Mouse (Mus musculus) liver, embryonic 15.5 days (tissue): Measurements from ENCODE around the gene Dirc2. TPM values are rescaled to one million over a fixed set of nuclear protein-coding genes. Genes with fewer than 3 reads are reported as not detected.
A peak's percentile ranks its signal among the peaks of the same experiment; 100 is the strongest.

Source experiments
- ATAC-seq: fragments of 200-750 bp; cut with Nextera tagmentation; 2 replicates; pipeline ENCODE4 v1.8.0; 2017; ENCODE audit warnings: moderate number of reproducible peaks, mild to moderate bottlenecking, moderate library complexity; ENCODE audit not compliant: insufficient read depth
- H3K27ac ChIP-seq: fragments of 300-500 bp; sonication (generic); replicated peaks from 2 replicates; pipeline ENCODE4 v1.5.1; 2015; ENCODE audit warnings: mild to moderate bottlenecking, inconsistent platforms
- H3K27me3 ChIP-seq: fragments of 300-500 bp; sonication (generic); 2 replicates; pipeline ENCODE4 v1.6.1; 2015; ENCODE audit warnings: mild to moderate bottlenecking, inconsistent platforms
- H3K36me3 ChIP-seq: fragments of 300-500 bp; sonication (generic); replicated peaks from 2 replicates; pipeline ENCODE4 v1.6.1; 2015; ENCODE audit warnings: moderate library complexity, mild to moderate bottlenecking, inconsistent platforms
- H3K4me1 ChIP-seq: fragments of 300-500 bp; sonication (generic); replicated peaks from 2 replicates; pipeline ENCODE4 v1.6.1; 2015; ENCODE audit warnings: inconsistent platforms
- H3K4me2 ChIP-seq: fragments of 300-500 bp; sonication (generic); 2 replicates; pipeline ENCODE4 v1.6.1; 2015; ENCODE audit warnings: moderate library complexity, mild to moderate bottlenecking, inconsistent platforms
- H3K4me3 ChIP-seq: fragments of 300-500 bp; sonication (generic); replicated peaks from 2 replicates; pipeline ENCODE4 v1.5.1; 2015; ENCODE audit warnings: mild to moderate bottlenecking, inconsistent platforms
- H3K9ac ChIP-seq: fragments of 300-500 bp; sonication (generic); 2 replicates; pipeline ENCODE4 v1.6.1; 2015; ENCODE audit warnings: moderate library complexity, mild to moderate bottlenecking, inconsistent platforms
- H3K9me3 ChIP-seq: fragments of 300-500 bp; sonication (generic); replicated peaks from 2 replicates; pipeline ENCODE4 v1.6.1; 2016; ENCODE audit warnings: inconsistent platforms
- WGBS: fragments of 180-500 bp; shearing (Covaris S2); methylation state at CpG from one replicate; pipeline ENCODE4 v1.1.7; 2015; ENCODE audit warnings: mixed read lengths; ENCODE audit not compliant: insufficient replicate concordance; 5-methylcytosine and 5-hydroxymethylcytosine counted together
- polyA plus RNA-seq: library from polyadenylated mRNA; unstranded; fragments of >200 nt; fragmentation: Nextera tagmentation; extraction: Ambion mirVana; gene quantifications from 2 replicates; pipeline ENCODE4 v1.2.1, GENCODE M21; 2015

Gene Dirc2
- polyA plus RNA-seq = 5.0 and 5.3 TPM in 2 replicates

DNA sequence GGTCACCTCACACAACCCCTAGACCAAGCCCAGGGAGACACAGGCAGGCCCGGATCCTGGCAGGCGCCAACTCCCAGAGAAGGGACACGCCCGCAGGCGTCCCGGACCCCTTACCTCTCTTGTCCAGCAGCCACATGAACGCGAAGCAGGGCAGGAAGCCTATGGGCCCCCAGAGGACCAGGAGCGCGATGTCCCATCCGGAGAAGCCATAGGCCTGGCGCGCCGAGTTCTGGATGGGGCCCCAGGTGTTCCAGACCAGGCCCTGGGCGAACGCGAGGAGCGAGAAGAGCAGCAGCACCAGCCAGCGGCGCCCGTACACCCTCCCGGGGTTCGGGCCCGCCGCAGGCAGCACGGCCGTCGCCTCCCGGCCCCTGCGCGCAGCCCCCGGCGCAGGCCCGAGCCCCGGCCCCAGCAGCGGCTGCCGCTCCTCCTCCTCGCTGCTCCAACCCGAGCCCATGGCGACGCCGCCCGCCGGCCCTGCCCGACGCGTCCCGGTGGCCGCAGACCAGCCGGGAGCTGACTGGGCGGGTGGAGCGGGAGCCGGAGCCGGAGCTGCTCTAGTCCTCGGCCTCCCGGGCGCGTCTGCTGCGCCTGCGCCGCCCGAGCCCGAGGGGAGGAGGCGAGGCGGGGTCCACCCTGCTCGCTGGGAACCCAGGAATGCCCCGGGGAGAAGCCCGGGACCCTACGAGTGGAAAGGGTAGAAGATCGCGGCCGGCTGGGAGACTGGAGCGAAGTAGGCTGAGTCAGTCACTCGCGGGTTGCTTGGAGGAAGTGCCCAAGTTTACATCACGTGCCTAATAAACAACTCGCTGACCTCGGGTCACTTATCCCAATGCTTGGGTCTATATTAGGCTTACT, at the start of gene Dirc2:
Gene Dirc2, minus strand, starts transcription at position 572 of the 858 bp plus-strand sequence.
- Histone ChIP-seq H3K36me3 (peaks cover 9% of the 10 kb centered on the region), H3K9me3 (no peaks in the 10 kb centered on the region), H3K4me1 (peaks cover 77% of the 10 kb centered on the region), H3K27ac (peak within 1 kb of the TSS; percentile 96), H3K4me3 (peak within 1 kb of the TSS; percentile 82), H3K4me2 (peak within 1 kb of the TSS; percentile 97), H3K27me3 (no peaks in the 10 kb centered on the region), H3K9ac (peak within 1 kb of the TSS; percentile 97)
- ATAC-seq = peak; percentile 82
- under 1% methylated on average over 78 of the region's 78 CpGs for WGBS

- Histone ChIP-seq H3K9ac (no peak overlapping the region), H3K4me2 (no peak overlapping the region), H3K4me3 (no peak overlapping the region), H3K9me3 (no peaks in the 10 kb centered on the region), H3K27ac (no peak overlapping the region), H3K27me3 (no peaks in the 10 kb centered on the region), H3K36me3 (peaks cover 88% of the 10 kb centered on the region), H3K4me1 (peaks cover 6% of the 10 kb centered on the region)
- ATAC-seq = peak; percentile 73
- WGBS = 29% methylated on average over 13 of the region's 13 CpGs
Observed at GRCm38 (mm10) chr16:35817255-35818089, 48.3 kb upstream of the Dirc2 start.

DNA sequence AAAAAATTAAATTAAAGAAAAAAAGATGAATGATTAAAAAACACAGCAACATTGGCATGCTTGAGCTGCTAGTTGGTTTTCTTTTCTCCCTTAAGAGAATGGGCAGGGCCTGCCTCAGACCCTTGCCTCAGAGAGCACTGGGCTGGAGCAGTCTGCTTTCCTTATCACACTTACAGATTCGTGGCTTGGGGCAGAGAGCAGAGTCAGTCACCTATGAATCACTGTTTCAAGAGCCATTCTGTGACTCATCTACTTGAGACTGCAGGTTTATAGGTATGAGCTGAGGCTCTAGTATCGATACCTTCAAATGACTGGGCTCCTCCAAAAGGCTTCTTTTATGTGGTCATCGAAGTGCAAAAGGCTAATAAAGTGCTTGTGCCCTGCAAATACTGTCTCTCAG, 44.0 kb upstream of the Dirc2 start:
- no peak overlapping the region for H3K4me2 ChIP-seq
- no peaks in the 10 kb centered on the region; the same call in 1 of the 2 replicates for H3K9me3 ChIP-seq
- ATAC-seq = no peak
- WGBS = 68% methylated on average over 3 of the region's 3 CpGs
- no peaks in the 10 kb centered on the region for H3K27me3 ChIP-seq
- H3K4me1 ChIP-seq = peaks cover 30% of the 10 kb centered on the region
- no peak overlapping the region for H3K4me3 ChIP-seq
- H3K36me3 ChIP-seq = peaks cover 73% of the 10 kb centered on the region
- no peak overlapping the region for H3K27ac ChIP-seq
- H3K9ac ChIP-seq = no peak overlapping the region

DNA sequence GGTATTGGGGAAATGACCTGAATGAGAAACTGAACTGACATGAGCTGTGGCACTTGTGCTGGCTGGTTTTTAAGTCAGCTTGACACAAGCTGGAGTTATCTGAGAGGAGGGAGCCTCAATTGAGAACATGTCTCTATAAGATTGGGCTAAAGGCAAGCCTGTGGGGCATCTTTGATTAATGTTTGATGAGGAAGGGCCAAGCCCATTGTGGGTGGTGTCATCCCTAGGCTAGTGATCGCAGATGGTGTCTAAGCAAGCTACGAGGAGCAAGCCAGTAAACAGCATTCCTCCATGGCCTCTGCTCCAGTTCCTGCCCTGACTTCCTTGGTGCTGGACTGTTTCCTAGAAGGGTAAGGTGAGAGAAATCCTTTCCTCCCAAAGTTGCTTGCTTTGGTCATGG, 39.7 kb upstream of the Dirc2 start:
- Histone ChIP-seq H3K4me3 (peak overlapping the region; percentile 51), H3K27ac (peak overlapping the region; percentile 96), H3K4me1 (peaks cover 41% of the 10 kb centered on the region), H3K9ac (no peak overlapping the region), H3K4me2 (peak overlapping the region; percentile 54), H3K36me3 (peaks cover 37% of the 10 kb centered on the region), H3K9me3 (no peaks in the 10 kb centered on the region; the same call in 1 of the 2 replicates), H3K27me3 (no peaks in the 10 kb centered on the region)
- WGBS = 50% methylated on average over 2 of the region's 2 CpGs
- ATAC-seq = peak; percentile 82

DNA sequence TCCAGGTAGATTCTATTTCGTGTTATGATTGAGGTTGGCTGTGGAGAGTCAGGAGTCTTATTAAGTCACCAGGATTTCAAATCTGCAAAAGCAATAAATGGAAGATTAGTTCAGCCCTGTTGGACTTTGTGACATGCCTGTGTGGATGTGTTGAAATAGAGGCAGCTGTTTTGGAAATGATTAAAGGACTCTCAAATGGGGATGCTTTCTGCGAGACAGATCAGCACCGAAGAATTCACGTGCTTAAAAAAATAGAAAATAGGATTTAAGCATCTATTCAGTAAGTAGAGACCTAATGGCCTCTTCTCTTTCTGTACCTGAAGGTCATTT, 38.5 kb upstream of the Dirc2 start:
- peak overlapping the region; percentile 14; the same call in 1 of the 2 replicates for H3K9ac ChIP-seq
- H3K4me1 ChIP-seq = peaks cover 53% of the 10 kb centered on the region
- 26% methylated on average over 4 of the region's 4 CpGs for WGBS
- ATAC-seq = peak; percentile 45
- H3K27me3 ChIP-seq = no peaks in the 10 kb centered on the region
- peak overlapping the region; percentile 51 for H3K4me3 ChIP-seq
- peaks cover 29% of the 10 kb centered on the region for H3K36me3 ChIP-seq
- H3K9me3 ChIP-seq = no peaks in the 10 kb centered on the region; the same call in 1 of the 2 replicates
- H3K4me2 ChIP-seq = peak overlapping the region; percentile 54
- peak overlapping the region; percentile 96 for H3K27ac ChIP-seq

GRCm38 (mm10) chr16:35806973-35807662, 38.0 kb upstream of the Dirc2 start:
- H3K4me2 ChIP-seq = peak overlapping the region; percentile 54
- peak overlapping the region; percentile 51 for H3K4me3 ChIP-seq
- H3K27ac ChIP-seq = peak overlapping the region; percentile 96
- peaks cover 33% of the 10 kb centered on the region for H3K36me3 ChIP-seq
- peak; percentile 86 for ATAC-seq
- no peaks in the 10 kb centered on the region for H3K27me3 ChIP-seq
- WGBS = 23% methylated on average over 6 of the region's 6 CpGs
- peaks cover 54% of the 10 kb centered on the region for H3K4me1 ChIP-seq
- H3K9ac ChIP-seq = peak overlapping the region; percentile 35; the same call in 1 of the 2 replicates
- no peaks in the 10 kb centered on the region; the same call in 1 of the 2 replicates for H3K9me3 ChIP-seq

DNA sequence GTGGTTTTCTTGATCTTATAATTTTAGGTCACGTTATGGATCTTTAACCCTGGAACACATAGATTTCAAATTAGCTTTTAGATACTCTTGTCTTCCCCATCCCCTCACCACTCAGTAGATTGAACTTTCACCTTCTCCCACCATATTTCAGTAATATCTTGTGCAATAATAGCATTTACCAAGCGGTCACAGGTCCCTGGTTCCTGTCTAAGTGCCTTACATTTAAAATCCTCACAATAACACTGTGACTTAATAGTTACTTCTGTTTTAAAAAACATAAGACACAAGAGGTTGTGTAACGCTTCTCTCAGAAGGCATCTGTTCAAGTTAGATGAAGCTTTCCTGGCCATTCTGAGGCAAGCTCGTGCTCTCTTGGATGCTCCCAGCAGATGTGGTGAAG, 34.6 kb upstream of the Dirc2 start:
- Histone ChIP-seq H3K27me3 (no peaks in the 10 kb centered on the region), H3K4me3 (no peak overlapping the region), H3K27ac (0 out of 2 replicates have a peak overlapping the region, but pooled peaks have one; percentile 11), H3K36me3 (peaks cover 25% of the 10 kb centered on the region), H3K4me2 (no peak overlapping the region), H3K4me1 (peaks cover 34% of the 10 kb centered on the region), H3K9ac (no peak overlapping the region), H3K9me3 (no peaks in the 10 kb centered on the region)
- no peak for ATAC-seq
- WGBS = 86% methylated on average over 4 of the region's 4 CpGs

GRCm38 (mm10) chr16:35802163-35802562, 33.0 kb upstream of the Dirc2 start:
- WGBS = 81% methylated on average over 7 of the region's 7 CpGs
- Histone ChIP-seq H3K27me3 (no peaks in the 10 kb centered on the region), H3K27ac (no peak overlapping the region), H3K4me1 (peaks cover 27% of the 10 kb centered on the region), H3K4me3 (no peak overlapping the region), H3K9me3 (no peaks in the 10 kb centered on the region), H3K36me3 (peaks cover 35% of the 10 kb centered on the region), H3K9ac (no peak overlapping the region), H3K4me2 (no peak overlapping the region)
- no peak for ATAC-seq

DNA sequence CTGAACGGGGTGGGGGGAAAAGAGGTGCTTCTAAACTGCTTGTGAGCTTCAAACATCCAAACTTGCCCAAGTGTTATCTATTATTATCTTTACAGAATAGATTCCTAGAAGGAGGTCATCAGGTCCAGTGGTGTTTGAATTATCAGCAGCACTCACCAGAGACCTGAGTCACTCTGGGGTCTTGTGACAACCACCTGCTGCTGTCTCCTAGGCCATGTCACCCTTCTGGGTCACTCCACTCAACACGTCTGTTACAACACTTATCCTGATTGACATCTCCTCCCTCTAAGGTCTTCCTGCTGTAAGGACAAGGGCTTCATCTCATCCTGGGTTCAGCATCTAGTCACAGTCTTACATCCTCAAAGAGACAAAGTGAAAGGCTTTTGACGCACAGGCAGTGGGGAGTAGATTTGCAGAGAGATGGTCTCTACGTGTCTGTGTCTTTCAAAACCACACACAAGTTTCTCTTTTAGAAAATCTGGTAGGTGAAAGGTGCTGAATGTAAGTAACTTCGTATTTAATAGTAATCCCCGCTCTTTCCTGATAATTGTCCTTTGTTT, 22.9 kb upstream of the Dirc2 start:
- H3K9me3 ChIP-seq = no peaks in the 10 kb centered on the region
- no peak for ATAC-seq

DNA sequence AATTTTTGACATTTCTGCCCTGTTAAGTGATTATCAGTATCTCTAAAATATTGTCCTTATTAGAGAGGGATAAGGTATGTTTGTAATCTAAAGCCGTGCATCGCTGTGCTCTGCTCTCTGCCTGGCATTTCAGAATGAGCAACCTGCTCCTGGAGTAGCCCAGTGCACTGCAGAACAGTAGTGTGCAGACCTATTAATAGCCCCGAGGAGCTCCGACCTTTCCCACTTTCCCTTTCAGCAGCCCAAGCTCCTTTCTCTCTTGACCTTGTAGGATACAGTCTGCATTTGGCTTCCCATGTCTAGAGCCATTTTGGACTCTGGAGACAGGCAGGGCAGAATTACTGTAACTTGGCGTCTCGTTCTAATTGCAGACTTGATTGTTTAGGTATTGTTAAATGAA, 19.2 kb upstream of the Dirc2 start:
- Histone ChIP-seq H3K27ac (no peak overlapping the region), H3K9ac (no peak overlapping the region), H3K36me3 (peaks cover 29% of the 10 kb centered on the region), H3K27me3 (no peaks in the 10 kb centered on the region), H3K4me3 (no peak overlapping the region), H3K4me2 (no peak overlapping the region), H3K9me3 (no peaks in the 10 kb centered on the region), H3K4me1 (peaks cover 23% of the 10 kb centered on the region)
- 84% methylated on average over 6 of the region's 6 CpGs for WGBS
- ATAC-seq = no peak

More for the DNA sequence above, 22.9 kb upstream of the Dirc2 start:
- WGBS = 70% methylated on average over 6 of the region's 6 CpGs
- Histone ChIP-seq H3K4me1 (no peaks in the 10 kb centered on the region; the same call in 1 of the 2 replicates), H3K4me3 (no peak overlapping the region), H3K9ac (no peak overlapping the region), H3K27ac (no peak overlapping the region), H3K27me3 (no peaks in the 10 kb centered on the region), H3K4me2 (no peak overlapping the region), H3K36me3 (peaks cover 34% of the 10 kb centered on the region)
